Mouse (Mus musculus): ENCODE measurements around the gene Wfdc18. TPM values are rescaled to one million over a fixed set of nuclear protein-coding genes. Genes with fewer than 3 reads are reported as not detected.

Gene Wfdc18
- polyA plus RNA-seq (2014; fragmentation: Illumina TruSeq; extraction: RNeasy Lipid Tissue Mini Kit (QIAGEN cat#74804); ENCODE audit: low replicate concordance): not detected

DNA sequence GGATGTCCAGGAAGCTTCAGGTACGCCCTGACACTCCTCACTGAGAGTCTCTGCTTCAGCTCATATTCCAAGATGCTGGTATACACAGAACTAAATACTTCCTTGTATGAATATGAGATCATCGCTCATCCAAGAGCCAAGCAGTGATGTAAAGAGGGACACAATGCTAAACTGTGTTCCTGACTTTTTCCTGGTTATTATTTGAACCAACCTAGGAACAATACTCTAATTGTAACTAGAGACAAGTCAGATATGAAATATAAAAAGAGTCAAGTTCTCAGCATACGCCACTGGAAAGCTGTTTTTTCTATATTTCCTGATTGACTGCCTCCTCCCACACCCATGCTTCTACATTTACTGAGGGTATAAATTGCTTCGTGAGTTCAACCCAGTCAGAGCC is at the start of gene Wfdc18:
Wfdc18 (plus strand) TSS at position 301 of the 400 bp plus-strand sequence.

DNA sequence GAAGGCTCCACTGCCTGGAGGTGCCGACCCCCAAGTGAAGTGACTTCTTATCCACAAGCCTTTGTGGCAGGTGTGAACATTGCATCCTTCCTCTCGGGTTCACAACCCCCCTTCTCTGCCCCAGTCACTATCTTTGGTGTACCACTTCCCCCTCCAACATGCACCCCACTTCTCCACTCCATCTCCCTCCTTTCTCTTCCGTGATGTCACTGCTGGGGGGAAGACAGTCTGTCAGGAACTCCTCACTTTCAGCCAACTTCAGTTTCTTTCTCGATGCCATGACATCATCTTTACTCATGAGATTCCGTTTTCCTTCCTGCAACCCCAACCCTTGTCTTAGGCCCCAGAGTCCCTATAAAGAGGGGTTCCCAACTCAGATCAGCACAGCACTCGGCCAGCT is 46.6 kb upstream of the Wfdc18 start, which contains the start of gene Ccl4:
Ccl4 (plus strand) TSS at position 381 of the 400 bp plus-strand sequence.

DNA sequence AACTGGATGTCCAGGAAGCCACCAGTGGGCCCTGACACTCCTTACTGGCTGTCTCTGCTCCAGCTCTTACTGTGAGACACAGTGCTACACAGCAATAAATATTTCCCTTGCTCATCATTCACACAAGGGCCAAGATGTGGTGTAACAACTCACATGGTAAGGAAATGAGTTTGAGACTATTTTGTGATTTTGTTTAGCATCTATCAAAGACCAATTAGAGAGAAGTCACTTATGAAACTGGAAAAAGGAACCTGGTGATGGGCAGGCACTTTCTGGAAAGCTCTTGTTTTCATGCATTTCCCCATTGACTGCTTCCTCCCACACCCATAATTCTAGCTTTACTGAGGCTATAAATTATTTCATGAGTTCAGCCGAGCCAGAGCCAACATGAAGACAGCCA is 5.1 kb upstream of the Wfdc18 start, which contains the start of gene Wfdc17:
Wfdc17 (plus strand) TSS at position 287 of the 400 bp plus-strand sequence.

DNA sequence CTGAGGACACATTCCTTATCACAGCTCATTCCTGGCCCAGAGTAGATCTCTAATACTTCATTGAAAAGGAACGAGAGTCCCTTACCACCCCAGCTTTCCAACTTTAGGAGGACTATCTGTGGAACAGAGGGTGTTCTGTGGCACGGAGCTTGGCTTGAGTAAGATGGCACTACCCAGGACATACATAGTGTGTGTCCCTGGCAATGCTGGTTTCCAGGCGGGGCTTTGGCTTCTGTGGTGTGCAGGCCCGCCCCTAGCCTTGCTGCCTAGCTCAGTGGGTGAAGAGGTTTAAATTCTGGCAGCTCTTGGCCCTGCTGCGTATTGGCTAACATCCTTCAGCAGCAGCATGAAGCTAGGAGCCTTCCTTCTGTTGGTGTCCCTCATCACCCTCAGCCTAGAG is 37.9 kb downstream of the Wfdc18 start, which contains the start of gene Wfdc21:
Wfdc21 (plus strand) TSS at position 260 of the 400 bp plus-strand sequence.

DNA sequence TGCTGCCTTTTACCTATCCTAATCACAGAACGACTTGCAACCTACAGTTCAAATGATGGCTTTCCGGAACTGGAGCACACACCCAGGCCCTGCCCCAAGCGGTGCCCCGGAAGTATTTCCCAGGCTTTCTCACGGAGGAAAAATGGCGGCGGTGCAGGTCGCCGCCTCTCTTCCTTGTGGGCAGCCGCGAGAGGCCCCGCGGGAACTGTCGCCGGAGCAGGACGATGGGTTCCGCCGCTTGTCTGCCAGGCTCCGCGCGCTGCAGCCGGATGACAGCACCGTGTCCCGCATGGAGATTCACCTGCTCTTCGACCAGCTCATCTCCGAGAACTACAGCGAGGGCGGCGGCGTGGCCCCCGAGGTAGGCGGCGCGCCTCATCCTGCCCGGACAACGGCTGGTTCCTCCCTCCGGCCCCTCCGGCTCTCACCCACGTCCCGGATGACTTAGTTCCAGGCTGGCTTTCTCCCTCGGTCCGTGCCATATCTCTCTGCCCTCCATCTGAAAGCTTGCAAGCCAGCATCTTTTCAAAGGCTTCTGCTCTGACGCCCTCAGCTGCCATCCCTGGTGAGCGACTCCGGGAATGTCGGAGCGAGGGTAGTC is 44.9 kb downstream of the Wfdc18 start, which contains the start of gene Heatr6:
Heatr6 (plus strand) TSS at position 116 of the 601 bp plus-strand sequence.

Other genes with a start within 250 kb of the Wfdc18 start
- 0.19 TPM for gene Mmp28, start 245.9 kb upstream of the Wfdc18 start, polyA plus RNA-seq (2014; fragmentation: Illumina TruSeq; extraction: RNeasy Lipid Tissue Mini Kit (QIAGEN cat#74804); ENCODE audit: low replicate concordance)
- 343 TPM for gene Taf15, start 235.9 kb upstream of the Wfdc18 start, polyA plus RNA-seq (2014; fragmentation: Illumina TruSeq; extraction: RNeasy Lipid Tissue Mini Kit (QIAGEN cat#74804); ENCODE audit: low replicate concordance)
- gene Heatr9, start 186.8 kb upstream of the Wfdc18 start, polyA plus RNA-seq (2014; fragmentation: Illumina TruSeq; extraction: RNeasy Lipid Tissue Mini Kit (QIAGEN cat#74804); ENCODE audit: low replicate concordance): not detected
- 15.4 TPM for gene Ccl5, start 178.5 kb upstream of the Wfdc18 start, polyA plus RNA-seq (2014; fragmentation: Illumina TruSeq; extraction: RNeasy Lipid Tissue Mini Kit (QIAGEN cat#74804); ENCODE audit: low replicate concordance)
- 20.5 TPM for gene Ccl9, start 130.4 kb upstream of the Wfdc18 start, polyA plus RNA-seq (2014; fragmentation: Illumina TruSeq; extraction: RNeasy Lipid Tissue Mini Kit (QIAGEN cat#74804); ENCODE audit: low replicate concordance)
- 311 TPM for gene Ccl6, start 115.9 kb upstream of the Wfdc18 start, polyA plus RNA-seq (2014; fragmentation: Illumina TruSeq; extraction: RNeasy Lipid Tissue Mini Kit (QIAGEN cat#74804); ENCODE audit: low replicate concordance)
- gene Rpl9-ps1, start 63.4 kb upstream of the Wfdc18 start, polyA plus RNA-seq (2014; fragmentation: Illumina TruSeq; extraction: RNeasy Lipid Tissue Mini Kit (QIAGEN cat#74804); ENCODE audit: low replicate concordance): not detected
- gene Ccl3, start 59.7 kb upstream of the Wfdc18 start, polyA plus RNA-seq (2014; fragmentation: Illumina TruSeq; extraction: RNeasy Lipid Tissue Mini Kit (QIAGEN cat#74804); ENCODE audit: low replicate concordance): 1.9 TPM
- gene Ccl4, start 46.4 kb upstream of the Wfdc18 start, polyA plus RNA-seq (2014; fragmentation: Illumina TruSeq; extraction: RNeasy Lipid Tissue Mini Kit (QIAGEN cat#74804); ENCODE audit: low replicate concordance): not detected
- 24.5 TPM for gene Wfdc17, start 5.0 kb upstream of the Wfdc18 start, polyA plus RNA-seq (2014; fragmentation: Illumina TruSeq; extraction: RNeasy Lipid Tissue Mini Kit (QIAGEN cat#74804); ENCODE audit: low replicate concordance)
- gene Wfdc21, start 37.9 kb downstream of the Wfdc18 start, polyA plus RNA-seq (2014; fragmentation: Illumina TruSeq; extraction: RNeasy Lipid Tissue Mini Kit (QIAGEN cat#74804); ENCODE audit: low replicate concordance): 5.0 TPM
- gene Heatr6, start 44.7 kb downstream of the Wfdc18 start, polyA plus RNA-seq (2014; fragmentation: Illumina TruSeq; extraction: RNeasy Lipid Tissue Mini Kit (QIAGEN cat#74804); ENCODE audit: low replicate concordance): 6.8 TPM
- gene Hnf1b, start 141.0 kb downstream of the Wfdc18 start, polyA plus RNA-seq (2014; fragmentation: Illumina TruSeq; extraction: RNeasy Lipid Tissue Mini Kit (QIAGEN cat#74804); ENCODE audit: low replicate concordance): 6.3 TPM
- gene Ddx52, start 233.0 kb downstream of the Wfdc18 start, polyA plus RNA-seq (2014; fragmentation: Illumina TruSeq; extraction: RNeasy Lipid Tissue Mini Kit (QIAGEN cat#74804); ENCODE audit: low replicate concordance): 47.5 TPM

All from small intestine, adult 10 weeks (tissue).